Mouse (Mus musculus) Patski (cell line): ENCODE results near the gene Zfp600. TPM values are rescaled to one million over a fixed set of nuclear protein-coding genes. Genes with fewer than 3 reads are reported as not detected.
"Not testable (repeated sequence)": the region's sequence is repeated elsewhere in the genome, so short reads cannot be mapped to it uniquely, and the experiment has no call there.

Experiments
- ATAC-seq: fragments of 100-300 bp; one replicate; pipeline ENCODE4 v1.8.0; 2021
- CTCF ChIA-PET: fragments of 350-600 bp; sonication (Branson Sonifier 250); formaldehyde crosslinking; loops from one replicate; lab custom pipeline; 2022; ENCODE audit warnings: inconsistent platforms; lab: Charles Lee
- POLR2A ChIA-PET: fragments of 350-600 bp; sonication (Branson Sonifier 250); formaldehyde crosslinking; loops from one replicate; lab custom pipeline; 2022; ENCODE audit warnings: antibody characterized with exemption, inconsistent platforms; lab: Charles Lee
- DNase-seq: peaks from one replicate; pipeline ENCODE4 v3.0.0-alpha.2; 2011; ENCODE audit warnings: low read depth, low spot score
- H3K27me3 ChIP-seq: fragments of 371-371 bp; one replicate; pipeline ENCODE4 v1.5.1; 2021
- in situ Hi-C: fragments of 300-500 bp; cut with MboI; formaldehyde crosslinking; loops from 3 replicates; pipeline ENCODE4 v1.11.1; 2018; ENCODE audit warnings: low pct_unique_long_range_greater_than_20kb, mixed read lengths
- polyA plus RNA-seq: library from polyadenylated mRNA; unstranded; gene quantifications from one replicate; pipeline ENCODE4 v1.2.3, GENCODE M21; 2021

The Zfp600 gene
- 0.13 TPM for polyA plus RNA-seq

GRCm38 (mm10) chr4:146156524-146156923 is at the start of gene Zfp600:
TSS of gene Zfp600 (plus strand) at chr4:146156824.
- CTCF ChIA-PET: not testable (repeated sequence)

GRCm38 (mm10) chr4:146162893-146163292 is 6.3 kb downstream of the Zfp600 start:
- H3K27me3 ChIP-seq, POLR2A ChIA-PET, ATAC-seq, DNase-seq, CTCF ChIA-PET, in situ Hi-C loops: not testable (repeated sequence)

More at GRCm38 (mm10) chr4:146156524-146156923, at the start of gene Zfp600:
- DNase-seq, POLR2A ChIA-PET, in situ Hi-C loops, ATAC-seq, H3K27me3 ChIP-seq: not testable (repeated sequence)

GRCm38 (mm10) chr4:146167202-146167832 is 10.7 kb downstream of the Zfp600 start:
- ATAC-seq, POLR2A ChIA-PET, DNase-seq, H3K27me3 ChIP-seq, CTCF ChIA-PET, in situ Hi-C loops: not testable (repeated sequence)

GRCm38 (mm10) chr4:146167879-146168532 is 11.4 kb downstream of the Zfp600 start:
- H3K27me3 ChIP-seq, ATAC-seq, POLR2A ChIA-PET, DNase-seq, CTCF ChIA-PET, in situ Hi-C loops: not testable (repeated sequence)

- DNase-seq, H3K27me3 ChIP-seq, POLR2A ChIA-PET, ATAC-seq, in situ Hi-C loops, CTCF ChIA-PET: not testable (repeated sequence)
These were observed 12.1 kb downstream of the Zfp600 start for GRCm38 (mm10) chr4:146168730-146169215.

GRCm38 (mm10) chr4:146173378-146174226 is 17.0 kb downstream of the Zfp600 start:
- H3K27me3 ChIP-seq, ATAC-seq, CTCF ChIA-PET, DNase-seq, in situ Hi-C loops, POLR2A ChIA-PET: not testable (repeated sequence)

DNA sequence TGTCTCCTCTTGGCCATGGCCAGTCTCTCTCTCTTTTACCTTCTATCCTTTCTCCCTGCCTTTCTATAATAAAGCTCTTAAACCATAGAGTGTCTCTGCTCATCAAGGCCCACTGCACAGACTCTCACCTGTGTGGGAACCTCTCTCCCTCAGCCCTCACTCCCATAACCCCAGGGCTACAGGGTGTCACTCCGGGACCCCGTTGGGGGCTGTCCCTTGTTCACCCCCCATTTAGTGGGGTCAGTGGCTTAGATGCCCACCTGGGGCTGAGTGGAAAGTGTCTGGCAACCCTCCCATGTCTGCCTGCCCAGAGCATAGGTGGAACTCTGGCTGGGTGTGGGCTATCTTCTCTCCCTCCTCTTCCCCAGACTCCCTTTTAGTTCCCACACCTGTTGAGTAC is 47.7 kb downstream of the Zfp600 start:
- DNase-seq, ATAC-seq, POLR2A ChIA-PET, in situ Hi-C loops, CTCF ChIA-PET, H3K27me3 ChIP-seq: not testable (repeated sequence)

GRCm38 (mm10) chr4:146239252-146240244 is 82.9 kb downstream of the Zfp600 start:
- in situ Hi-C loops, ATAC-seq, DNase-seq, CTCF ChIA-PET, H3K27me3 ChIP-seq, POLR2A ChIA-PET: not testable (repeated sequence)

GRCm38 (mm10) chr4:146242119-146242518 is 85.5 kb downstream of the Zfp600 start:
- ATAC-seq, in situ Hi-C loops, CTCF ChIA-PET, H3K27me3 ChIP-seq, DNase-seq, POLR2A ChIA-PET: not testable (repeated sequence)

Other genes starting within 250 kb of the Zfp600 start
- 0.22 TPM for gene Zfp987, start 59.5 kb upstream of the Zfp600 start, polyA plus RNA-seq